Mouse (Mus musculus): ENCODE data around the gene Serpina3b.

DNA sequence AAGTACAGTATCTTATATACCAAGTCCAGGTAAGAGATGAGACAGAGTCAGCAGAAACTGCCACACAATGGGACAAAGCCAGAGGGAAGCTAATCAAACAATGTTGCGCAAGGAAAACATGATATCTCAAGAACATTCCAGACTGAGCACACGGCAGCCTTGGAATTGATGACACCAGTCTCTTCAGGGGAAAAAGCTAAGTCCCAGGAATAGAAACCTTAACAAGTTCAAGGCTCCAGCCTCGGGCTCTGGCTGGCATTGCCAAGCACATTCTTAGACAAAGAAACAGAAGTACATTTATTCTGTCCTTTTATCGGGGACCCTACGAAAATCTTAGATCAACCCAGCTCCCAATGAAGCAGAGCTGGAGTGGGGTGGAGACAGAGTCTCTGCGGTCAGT, 27.0 kb upstream of the Serpina3b start, which contains the start of gene Serpina5:
- TF ChIP-seq MYOD1 (IDR thresholded peaks at IDR 0.05; ENCODE audit: control insufficient read depth, insufficient read length, low read depth), result no peak
- TF ChIP-seq CTCF (IDR thresholded peaks at IDR 0.05; ENCODE audit: control insufficient read depth, insufficient read depth, insufficient read length), result no peak
- TF ChIP-seq MYOG (IDR thresholded peaks at IDR 0.05; ENCODE audit: control insufficient read depth, extremely low read depth, insufficient read length), result no peak
- no peak for TF ChIP-seq CEBPB (IDR thresholded peaks at IDR 0.05; ENCODE audit: low read depth)
- no peak for TF ChIP-seq MAX (IDR thresholded peaks at IDR 0.05)
